Mouse (Mus musculus) forebrain, embryonic 15.5 days (tissue): ENCODE results near the gene Ank. TPM values are rescaled to one million over a fixed set of nuclear protein-coding genes. Genes with fewer than 3 reads are reported as not detected.
"Not testable (repeated sequence)": the region's sequence is repeated elsewhere in the genome, so short reads cannot be mapped to it uniquely, and the experiment has no call there.

Source experiments
- ATAC-seq: fragments of 200-750 bp; cut with Nextera tagmentation; replicated peaks from 2 replicates; pipeline ENCODE4 v1.8.0; 2017; ENCODE audit warnings: mild to moderate bottlenecking, moderate TSS enrichment, moderate library complexity
- H3K27ac ChIP-seq: fragments of 300-500 bp; sonication (generic); replicated peaks from 2 replicates; pipeline ENCODE4 v1.5.1; 2015; ENCODE audit warnings: mild to moderate bottlenecking, inconsistent platforms
- H3K27me3 ChIP-seq: fragments of 300-500 bp; sonication (generic); 2 replicates; pipeline ENCODE4 v1.6.1; 2015; ENCODE audit warnings: inconsistent platforms
- H3K36me3 ChIP-seq: fragments of 300-500 bp; sonication (generic); 2 replicates; pipeline ENCODE4 v1.6.1; 2015; ENCODE audit warnings: mild to moderate bottlenecking, inconsistent platforms
- H3K4me1 ChIP-seq: fragments of 300-500 bp; sonication (generic); 2 replicates; pipeline ENCODE4 v1.6.1; 2015; ENCODE audit warnings: inconsistent platforms
- H3K4me2 ChIP-seq: fragments of 300-500 bp; sonication (generic); replicated peaks from 2 replicates; pipeline ENCODE4 v1.6.1; 2015; ENCODE audit warnings: mild to moderate bottlenecking, inconsistent platforms
- H3K4me3 ChIP-seq: fragments of 300-500 bp; sonication (generic); 2 replicates; pipeline ENCODE4 v1.5.1; 2015; ENCODE audit warnings: mild to moderate bottlenecking, inconsistent platforms
- H3K9ac ChIP-seq: fragments of 300-500 bp; sonication (generic); replicated peaks from 2 replicates; pipeline ENCODE4 v1.6.1; 2015; ENCODE audit warnings: mild to moderate bottlenecking, inconsistent platforms
- H3K9me3 ChIP-seq: fragments of 300-500 bp; sonication (generic); 2 replicates; pipeline ENCODE4 v1.6.1; 2016; ENCODE audit warnings: inconsistent platforms
- WGBS: fragments of 180-500 bp; shearing (Covaris S2); methylation state at CpG from one replicate; pipeline ENCODE4 v1.1.7; 2015; ENCODE audit warnings: mixed read lengths; 5-methylcytosine and 5-hydroxymethylcytosine counted together
- polyA plus RNA-seq: library from polyadenylated mRNA; unstranded; fragments of >200 nt; fragmentation: Nextera tagmentation; extraction: Ambion mirVana; gene quantifications from 2 replicates; pipeline ENCODE4 v1.2.1, GENCODE M21; 2015

Gene Ank
- polyA plus RNA-seq, 1 experiment from 2014 or later: 16.7 TPM

- not testable (repeated sequence) for H3K4me3 ChIP-seq, H3K4me2 ChIP-seq, ATAC-seq, H3K36me3 ChIP-seq, H3K27ac ChIP-seq, H3K9ac ChIP-seq, H3K9me3 ChIP-seq, H3K27me3 ChIP-seq
- 75% methylated on average over 3 of the region's 3 CpGs for WGBS
- H3K4me1 ChIP-seq: peaks cover 36% of the 10 kb centered on the region
Observed at GRCm38 (mm10) chr15:27470346-27470745, 3.9 kb downstream of the Ank start.

GRCm38 (mm10) chr15:27472315-27472714, 5.8 kb downstream of the Ank start:
- H3K4me2 ChIP-seq: no peak overlapping the region

GRCm38 (mm10) chr15:27475988-27476387, 9.5 kb downstream of the Ank start:
- Histone ChIP-seq H3K27me3 (no peaks in the 10 kb centered on the region), H3K9ac (no peak overlapping the region), H3K4me2 (no peak overlapping the region), H3K27ac (no peak overlapping the region), H3K4me3 (no peak overlapping the region), H3K4me1 (peaks cover 18% of the 10 kb centered on the region), H3K9me3 (no peaks in the 10 kb centered on the region), H3K36me3 (no peaks in the 10 kb centered on the region)
- no peak for ATAC-seq
- 86% methylated on average over 15 of the region's 15 CpGs for WGBS

More at GRCm38 (mm10) chr15:27472315-27472714, 5.8 kb downstream of the Ank start:
- Histone ChIP-seq H3K4me3 (no peak overlapping the region), H3K9me3 (no peaks in the 10 kb centered on the region), H3K27ac (no peak overlapping the region), H3K9ac (no peak overlapping the region), H3K36me3 (no peaks in the 10 kb centered on the region), H3K27me3 (no peaks in the 10 kb centered on the region), H3K4me1 (peaks cover 30% of the 10 kb centered on the region)
- 33% methylated on average over 9 of the region's 9 CpGs for WGBS
- ATAC-seq: no peak

- WGBS: 92% methylated on average over 12 of the region's 12 CpGs
- Histone ChIP-seq H3K27ac (no peak overlapping the region), H3K4me3 (no peak overlapping the region), H3K9ac (no peak overlapping the region), H3K4me1 (peaks cover 18% of the 10 kb centered on the region), H3K27me3 (no peaks in the 10 kb centered on the region), H3K36me3 (no peaks in the 10 kb centered on the region), H3K4me2 (no peak overlapping the region), H3K9me3 (no peaks in the 10 kb centered on the region)
- ATAC-seq: no peak
Observed at GRCm38 (mm10) chr15:27476671-27477070, 10.2 kb downstream of the Ank start.

- no peak for ATAC-seq
- Histone ChIP-seq H3K9ac (no peak overlapping the region), H3K4me1 (peaks cover 16% of the 10 kb centered on the region), H3K9me3 (no peaks in the 10 kb centered on the region), H3K27ac (no peak overlapping the region), H3K36me3 (no peaks in the 10 kb centered on the region), H3K27me3 (no peaks in the 10 kb centered on the region), H3K4me2 (no peak overlapping the region), H3K4me3 (no peak overlapping the region)
- 96% methylated on average over 9 of the region's 9 CpGs for WGBS
Observed at GRCm38 (mm10) chr15:27477159-27477558, 10.7 kb downstream of the Ank start.

GRCm38 (mm10) chr15:27477630-27478029, 11.2 kb downstream of the Ank start:
- no peak for ATAC-seq
- H3K27ac ChIP-seq: no peak overlapping the region
- peaks cover 11% of the 10 kb centered on the region; the same call in 1 of the 2 replicates for H3K4me1 ChIP-seq
- no peak overlapping the region for H3K9ac ChIP-seq
- no peaks in the 10 kb centered on the region for H3K36me3 ChIP-seq
- WGBS: 94% methylated on average over 7 of the region's 7 CpGs
- no peak overlapping the region for H3K4me3 ChIP-seq
- H3K4me2 ChIP-seq: no peak overlapping the region
- no peaks in the 10 kb centered on the region for H3K9me3 ChIP-seq
- H3K27me3 ChIP-seq: no peaks in the 10 kb centered on the region

- H3K4me2 ChIP-seq: no peak overlapping the region
- H3K27ac ChIP-seq: no peak overlapping the region
- H3K36me3 ChIP-seq: no peaks in the 10 kb centered on the region
- no peak for ATAC-seq
- H3K9ac ChIP-seq: no peak overlapping the region
- WGBS: 77% methylated on average over 4 of the region's 4 CpGs
- H3K9me3 ChIP-seq: no peaks in the 10 kb centered on the region
- H3K27me3 ChIP-seq: no peaks in the 10 kb centered on the region
- H3K4me1 ChIP-seq: peaks cover 14% of the 10 kb centered on the region
- H3K4me3 ChIP-seq: no peak overlapping the region
Observed at GRCm38 (mm10) chr15:27480333-27481015, 14.0 kb downstream of the Ank start.

GRCm38 (mm10) chr15:27481956-27482355, 15.5 kb downstream of the Ank start:
- H3K27me3 ChIP-seq: no peaks in the 10 kb centered on the region
- H3K4me1 ChIP-seq: peaks cover 29% of the 10 kb centered on the region
- no peak for ATAC-seq
- WGBS: 86% methylated on average over 4 of the region's 4 CpGs
- H3K4me2 ChIP-seq: no peak overlapping the region
- H3K9ac ChIP-seq: no peak overlapping the region
- no peaks in the 10 kb centered on the region for H3K36me3 ChIP-seq
- H3K9me3 ChIP-seq: no peaks in the 10 kb centered on the region
- H3K4me3 ChIP-seq: no peak overlapping the region
- no peak overlapping the region for H3K27ac ChIP-seq

- no peak overlapping the region for H3K4me3 ChIP-seq
- peaks cover 41% of the 10 kb centered on the region for H3K4me1 ChIP-seq
- H3K27me3 ChIP-seq: no peaks in the 10 kb centered on the region
- no peak for ATAC-seq
- H3K27ac ChIP-seq: no peak overlapping the region
- no peak overlapping the region for H3K9ac ChIP-seq
- H3K9me3 ChIP-seq: no peaks in the 10 kb centered on the region
- H3K4me2 ChIP-seq: no peak overlapping the region
- 62% methylated on average over 3 of the region's 3 CpGs for WGBS
- H3K36me3 ChIP-seq: no peaks in the 10 kb centered on the region
Observed at GRCm38 (mm10) chr15:27483183-27483582, 16.7 kb downstream of the Ank start.

- Histone ChIP-seq H3K4me2 (no peak overlapping the region), H3K27me3 (no peaks in the 10 kb centered on the region), H3K4me1 (peaks cover 42% of the 10 kb centered on the region), H3K27ac (0 out of 2 replicates have a peak overlapping the region, but pooled peaks have one; percentile 49), H3K9ac (no peak overlapping the region), H3K36me3 (no peaks in the 10 kb centered on the region), H3K9me3 (no peaks in the 10 kb centered on the region), H3K4me3 (no peak overlapping the region)
- 24% methylated on average over 12 of the region's 12 CpGs for WGBS
- ATAC-seq: no peak
Observed at GRCm38 (mm10) chr15:27485567-27486278, 19.2 kb downstream of the Ank start.

- Histone ChIP-seq H3K27ac (no peak overlapping the region; the same call in 1 of the 2 replicates), H3K4me1 (peaks cover 42% of the 10 kb centered on the region), H3K27me3 (no peaks in the 10 kb centered on the region), H3K9ac (no peak overlapping the region), H3K4me3 (no peak overlapping the region), H3K36me3 (no peaks in the 10 kb centered on the region), H3K9me3 (no peaks in the 10 kb centered on the region), H3K4me2 (no peak overlapping the region)
- ATAC-seq: no peak
- WGBS: 74% methylated on average over 5 of the region's 5 CpGs
Observed at GRCm38 (mm10) chr15:27486279-27486618, 19.8 kb downstream of the Ank start.

- H3K4me1 ChIP-seq: peaks cover 42% of the 10 kb centered on the region
- no peaks in the 10 kb centered on the region for H3K36me3 ChIP-seq
- 35% methylated on average over 8 of the region's 8 CpGs for WGBS
- no peak overlapping the region for H3K4me2 ChIP-seq
- no peaks in the 10 kb centered on the region for H3K27me3 ChIP-seq
- peak overlapping the region; percentile 85; the same call in 1 of the 2 replicates for H3K27ac ChIP-seq
- no peak overlapping the region for H3K4me3 ChIP-seq
- H3K9me3 ChIP-seq: no peaks in the 10 kb centered on the region
- no peak overlapping the region for H3K9ac ChIP-seq
- ATAC-seq: no peak
Observed at GRCm38 (mm10) chr15:27487059-27487458, 20.6 kb downstream of the Ank start.
